Mouse (Mus musculus): Measurements from ENCODE around the gene Dnaja3.
A peak's percentile ranks its signal among the peaks of the same experiment; 100 is the strongest.

Gene Dnaja3

DNA sequence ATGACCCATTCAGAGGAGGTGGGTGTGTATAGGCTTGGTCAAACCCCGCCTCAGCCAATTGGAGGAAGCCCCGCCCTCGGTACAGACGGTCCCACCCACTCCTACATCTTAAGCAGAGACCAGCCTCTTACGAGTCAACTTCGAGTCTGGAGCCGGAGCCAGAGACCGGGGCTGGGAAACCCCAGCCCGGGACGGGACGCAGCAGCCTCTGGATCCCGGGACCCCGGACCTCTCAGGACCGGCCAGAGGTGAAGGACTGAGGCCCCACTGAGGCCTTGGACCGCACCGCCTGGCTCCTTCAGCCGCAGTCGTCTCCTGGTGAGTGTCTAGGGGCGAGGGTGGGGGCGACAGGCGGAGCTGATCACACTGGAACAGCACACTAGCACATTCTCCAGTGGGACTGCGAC is at the start of gene Dnaja3, which contains the start of gene Vasn:
Dnaja3 (plus strand) TSS at position 159 of the 407 bp plus-strand sequence.
Vasn (plus strand) TSS at position 111 of the 407 bp plus-strand sequence.
- DNase-seq: peak; percentile 47 to 49

- DNase-seq: no peak
Measured at GRCm38 (mm10) chr16:4590236-4590635, 49.6 kb upstream of the Dnaja3 start.

- DNase-seq: peak; percentile 53 to 57
Measured at GRCm38 (mm10) chr16:4592909-4593875, 46.6 kb upstream of the Dnaja3 start.

- DNase-seq: peak in 1 of 2 experiments; percentile 24
Measured at GRCm38 (mm10) chr16:4593971-4594813, 45.6 kb upstream of the Dnaja3 start, which contains the start of gene Glis2. Gene Glis2 (plus strand): TSS chr16:4594713.

DNA sequence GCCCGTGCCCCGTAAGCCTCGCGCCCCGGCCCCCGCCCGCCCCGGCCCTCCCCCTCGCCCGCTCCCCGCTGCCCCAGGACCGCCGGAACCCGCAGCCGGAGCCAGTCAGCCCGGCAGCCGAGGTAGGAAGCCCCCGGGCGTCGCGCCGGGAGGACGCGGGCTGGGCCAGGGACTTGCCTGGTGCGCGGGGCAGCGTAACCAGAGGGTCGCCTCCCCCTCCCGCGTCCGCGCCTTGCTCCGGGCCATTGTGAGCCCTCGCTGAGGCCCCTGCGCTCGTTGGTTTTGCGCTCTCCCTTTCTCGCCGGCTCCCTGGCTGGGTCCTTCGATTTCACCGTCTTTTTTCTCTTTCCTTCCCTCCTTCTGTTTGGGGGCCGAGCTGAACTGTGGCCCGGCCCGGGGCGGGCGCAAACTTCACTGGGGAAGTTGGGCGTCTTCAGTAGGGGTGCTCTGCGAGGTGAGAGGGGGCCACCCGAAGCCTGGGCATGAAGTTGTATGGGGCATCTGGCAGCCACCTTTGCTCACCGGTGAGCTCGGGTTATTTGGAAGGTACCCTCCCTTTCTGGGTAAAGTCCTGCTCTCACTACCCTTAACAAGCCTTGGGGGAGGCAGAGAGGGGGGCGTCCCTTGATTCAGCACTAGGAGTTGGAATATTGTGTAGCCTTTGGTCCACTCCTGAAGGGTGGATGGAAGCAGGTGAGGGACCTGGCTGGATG is 44.8 kb upstream of the Dnaja3 start:
- peak; percentile 25 to 38 for DNase-seq

DNA sequence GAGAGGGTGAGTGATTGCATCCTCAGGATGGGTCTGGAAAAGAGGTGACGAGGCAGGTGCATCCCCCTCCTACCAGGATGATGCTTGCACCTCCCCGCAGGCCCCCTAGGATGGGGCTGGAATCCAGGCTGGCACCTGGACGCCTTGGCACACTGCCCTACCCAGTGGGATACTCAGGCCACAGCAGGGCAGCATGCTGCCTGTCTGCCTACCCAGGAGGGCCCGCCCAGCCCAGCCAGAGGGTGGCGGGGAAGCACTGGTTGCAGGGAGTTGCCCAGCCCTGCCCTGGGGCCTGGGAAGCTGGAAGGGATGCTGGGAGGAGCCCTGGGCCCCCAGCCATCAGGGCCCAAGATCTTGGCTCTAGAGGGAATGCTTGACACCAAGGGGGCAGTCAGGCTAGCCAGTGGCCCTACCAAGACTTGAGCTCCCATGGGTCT is 44.2 kb upstream of the Dnaja3 start:
- DNase-seq: no peak

DNA sequence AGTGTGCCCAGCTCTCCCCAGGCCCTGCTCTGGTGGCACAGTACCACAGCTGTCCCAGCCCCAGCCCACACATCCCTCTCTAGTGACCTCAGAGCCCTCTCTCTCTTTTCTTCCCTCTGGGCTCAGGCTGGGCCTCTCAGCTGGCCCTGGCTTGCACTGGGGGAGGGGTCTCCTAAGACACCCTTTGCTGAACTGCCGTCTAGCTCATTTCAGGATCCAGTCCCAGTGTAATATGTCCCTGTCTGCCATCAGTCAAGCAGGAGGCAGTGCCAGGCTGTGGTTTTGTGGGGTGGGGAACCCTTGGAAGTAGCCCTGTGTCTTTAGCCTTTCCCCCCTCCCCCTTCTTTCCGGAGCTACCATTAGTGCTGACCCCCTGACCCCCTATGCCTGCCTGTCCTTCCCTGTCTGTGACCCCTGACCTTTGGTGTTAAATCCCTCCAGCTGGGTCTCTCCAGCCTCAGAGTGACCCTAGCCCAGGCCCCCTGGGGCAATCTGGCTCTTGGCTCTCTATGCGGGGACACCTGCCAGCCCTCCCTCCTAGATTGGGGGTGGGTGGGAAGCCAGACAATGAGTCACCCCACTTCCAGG is 43.6 kb upstream of the Dnaja3 start:
- no peak for DNase-seq

GRCm38 (mm10) chr16:4596836-4597235 is 43.0 kb upstream of the Dnaja3 start:
- DNase-seq: no peak

DNA sequence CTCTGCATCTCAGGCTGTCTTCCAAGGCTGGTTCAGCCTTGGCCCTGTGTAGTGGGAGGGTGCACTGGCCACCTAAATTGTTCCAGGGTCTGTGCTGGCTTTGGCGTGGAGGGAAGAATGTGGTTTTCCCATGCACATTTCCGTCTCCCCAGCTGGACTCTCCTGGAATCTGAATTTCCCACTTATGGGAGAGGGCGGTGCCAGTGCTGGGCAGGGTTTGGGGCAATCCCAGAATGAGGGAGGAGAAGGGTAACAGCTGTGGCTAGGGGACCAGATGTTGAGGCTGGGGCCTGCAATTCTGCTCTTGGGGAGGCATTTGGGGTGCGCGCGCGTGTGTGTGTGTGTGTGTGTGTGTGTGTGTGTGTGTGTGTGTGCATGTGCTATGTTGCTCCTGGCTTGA is 42.5 kb upstream of the Dnaja3 start:
- no peak for DNase-seq

DNA sequence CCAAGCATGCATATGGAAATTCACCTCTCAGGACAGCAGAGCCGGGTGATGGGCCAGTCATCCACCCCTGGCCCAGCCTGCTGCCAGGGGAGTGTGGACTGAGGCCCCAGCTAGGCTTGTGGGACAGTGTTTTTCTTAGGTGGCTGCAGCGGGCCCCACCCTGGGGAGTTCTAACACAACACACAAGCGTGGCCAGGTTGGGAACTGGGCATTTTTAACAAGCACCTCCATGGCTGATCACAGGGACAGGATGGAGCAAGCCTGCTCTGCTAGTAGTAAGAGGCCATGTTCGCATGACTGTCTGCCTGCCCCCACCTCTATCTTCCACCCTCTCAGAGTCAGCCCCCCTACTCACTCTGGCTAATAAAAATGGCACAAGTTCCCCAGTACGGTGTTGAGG is 41.7 kb upstream of the Dnaja3 start:
- DNase-seq: no peak

- DNase-seq: no peak
Measured at GRCm38 (mm10) chr16:4598891-4599543, 40.8 kb upstream of the Dnaja3 start.

GRCm38 (mm10) chr16:4599616-4600015 is 40.2 kb upstream of the Dnaja3 start:
- DNase-seq: no peak

GRCm38 (mm10) chr16:4600701-4601310 is 39.0 kb upstream of the Dnaja3 start:
- no peak for DNase-seq

GRCm38 (mm10) chr16:4602189-4602588 is 37.6 kb upstream of the Dnaja3 start:
- no peak for DNase-seq

GRCm38 (mm10) chr16:4602766-4603452 is 36.9 kb upstream of the Dnaja3 start:
- no peak for DNase-seq

DNA sequence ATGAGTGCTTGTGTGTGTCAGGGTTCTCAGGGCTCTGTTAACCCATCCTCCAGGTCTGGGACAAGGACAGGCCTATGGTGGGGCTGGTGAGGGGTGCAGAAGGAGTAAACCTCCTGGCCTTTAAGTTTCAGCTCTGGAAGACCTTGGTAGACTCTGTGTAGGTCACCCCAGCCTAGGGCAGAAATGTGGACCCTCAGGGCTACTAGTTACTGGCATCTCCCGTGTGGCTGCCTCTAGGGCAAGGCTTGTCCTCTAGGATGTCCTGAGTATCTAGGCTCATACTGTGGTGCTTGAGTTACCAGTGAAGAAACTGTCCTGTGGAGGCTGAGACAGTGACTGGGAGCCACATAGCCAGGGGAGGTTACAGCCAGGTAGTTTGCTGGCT is 36.3 kb upstream of the Dnaja3 start:
- no peak for DNase-seq

DNA sequence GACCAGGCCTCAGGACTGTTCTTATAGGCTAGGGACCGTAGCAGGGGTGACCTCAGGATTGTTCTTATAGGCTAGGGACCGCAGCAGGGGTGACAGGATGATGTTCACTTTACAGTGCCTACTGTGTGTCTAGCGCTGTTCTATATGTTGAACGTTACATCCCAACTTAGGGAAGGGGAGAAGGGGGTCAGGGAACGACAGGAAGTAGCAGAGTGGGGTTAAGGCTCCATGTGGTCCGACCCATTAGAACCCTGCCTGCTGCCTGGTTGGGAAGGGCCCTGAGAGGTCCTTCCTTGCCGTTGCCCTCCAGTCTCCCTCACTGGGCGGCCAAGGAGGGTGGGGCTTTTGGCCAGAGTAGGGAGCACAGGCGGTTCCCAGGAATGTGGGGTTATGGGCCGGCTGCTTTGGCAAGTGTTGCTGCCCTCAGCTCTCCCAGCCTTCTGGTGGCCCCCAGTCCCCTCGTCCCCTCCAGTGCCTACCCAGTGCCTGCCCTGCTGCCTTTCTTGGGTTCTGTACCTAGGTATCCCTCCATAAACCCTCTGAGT is 35.4 kb upstream of the Dnaja3 start:
- DNase-seq: no peak

- DNase-seq: no peak
Measured at GRCm38 (mm10) chr16:4605514-4606131, 34.2 kb upstream of the Dnaja3 start.

- no peak for DNase-seq
Measured at GRCm38 (mm10) chr16:4606431-4607084, 33.2 kb upstream of the Dnaja3 start.
